In genomic region chr5:12441737-12442136, GRCm38 (mm10) we compare ENCODE assay signal across 23 mouse cellular contexts. TPM values are rescaled to one million over a fixed set of nuclear protein-coding genes. Genes with fewer than 3 reads are reported as not detected.
A peak's percentile ranks its signal among the peaks of the same experiment; 100 is the strongest.
DNase-seq lines count a peak whose midpoint lies in the region; ATAC-seq and TF ChIP-seq lines count a peak whose summit lies in the region.
"Had no signal": no experiment of that assay in that cellular context is flagged by ENCODE, and none has a peak within 500 bp of the region (broad histone marks: within the 10 kb centered on the region; RNA-seq: fewer than 3 reads in every experiment).

No protein-coding gene starts in this region.

- no peak overlapping the region for H3K27ac ChIP-seq in hindbrain, postnatal 0 days
- H3K27ac ChIP-seq in hindbrain, embryonic 16.5 days (ENCODE audit: low read depth, low read length) = no peak overlapping the region
- no peak overlapping the region for H3K27ac ChIP-seq in embryonic facial prominence, embryonic 14.5 days (replicated peaks; ENCODE audit: low read depth, low read length)
- H3K27ac ChIP-seq in limb, embryonic 14.5 days (replicated peaks; ENCODE audit: low read depth, low read length) = no peak overlapping the region
- H3K27ac ChIP-seq in cerebellum, adult 2 months (ENCODE audit: insufficient read depth, low read length) = no peak overlapping the region
- H3K27ac ChIP-seq: embryonic facial prominence, embryonic 15.5 days; layer of hippocampus, adult 2 months; liver, embryonic 14.5 days; midbrain, embryonic 12.5 days had no signal

- no peak overlapping the region for H3K4me3 ChIP-seq in hindbrain, postnatal 0 days (ENCODE audit: low read length)
- no peak overlapping the region for H3K4me3 ChIP-seq in hindbrain, embryonic 16.5 days (ENCODE audit: low read length)
- no peak overlapping the region for H3K4me3 ChIP-seq in embryonic facial prominence, embryonic 14.5 days (ENCODE audit: low read depth, low read length)
- no peak overlapping the region for H3K4me3 ChIP-seq in limb, embryonic 14.5 days (replicated peaks; ENCODE audit: low read length)
- H3K4me3 ChIP-seq in cerebellum, adult 2 months (replicated peaks; ENCODE audit: insufficient read depth, low read depth, low read length) = no peak overlapping the region
- H3K4me3 ChIP-seq: embryonic facial prominence, embryonic 15.5 days; heart, embryonic 12.5 days; layer of hippocampus, adult 2 months; midbrain, embryonic 12.5 days had no signal

- no peaks in the 10 kb centered on the region for H3K27me3 ChIP-seq in hindbrain, postnatal 0 days (ENCODE audit: insufficient read depth, low read length)
- H3K27me3 ChIP-seq in hindbrain, embryonic 16.5 days (replicated peaks; ENCODE audit: control insufficient read depth, insufficient read depth, low read length) = no peaks in the 10 kb centered on the region
- H3K27me3 ChIP-seq in embryonic facial prominence, embryonic 14.5 days (replicated peaks; ENCODE audit: control insufficient read depth, insufficient read depth, low read length) = no peaks in the 10 kb centered on the region
- no peaks in the 10 kb centered on the region for H3K27me3 ChIP-seq in limb, embryonic 14.5 days (ENCODE audit: control insufficient read depth, insufficient read depth, low read length)
- no peaks in the 10 kb centered on the region for H3K27me3 ChIP-seq in cerebellum, adult 2 months (ENCODE audit: control insufficient read depth, insufficient read depth, low read length)
- H3K27me3 ChIP-seq: embryonic facial prominence, embryonic 15.5 days; heart, embryonic 12.5 days; midbrain, embryonic 12.5 days had no signal

- peak; percentile 3 for DNase-seq in hindbrain, postnatal 0 days (ENCODE audit: low spot score)
- DNase-seq in embryo, embryonic 10.5 days (ENCODE audit: low spot score) = peak; percentile 79
- DNase-seq in embryonic facial prominence, embryonic 14.5 days (ENCODE audit: low spot score) = peak; percentile 53
- DNase-seq in limb, embryonic 14.5 days (ENCODE audit: low spot score) = peak; percentile 66
- DNase-seq in cerebellum, adult 2 months = no peak
- DNase-seq in kidney, postnatal 36 days = no peak
- no peak for DNase-seq in heart, postnatal 25 days (ENCODE audit: low spot score)
- DNase-seq: adrenal gland, postnatal 25 days; cerebellum, adult 11-12 months; cerebellum, postnatal 25 days; gastrocnemius, postnatal 10 days; heart, adult 11 months; heart, postnatal 14 days; kidney, adult 8-10 months; left cerebral cortex, postnatal 4 days; thymus, postnatal 14 days had no signal

- no peak for TF ChIP-seq CTCF in hindbrain, postnatal 0 days (IDR thresholded peaks at IDR 0.05; ENCODE audit: low read depth)
- no peak for TF ChIP-seq CTCF in cerebellum, adult 2 months (IDR thresholded peaks at IDR 0.05; ENCODE audit: borderline replicate concordance, insufficient read depth, low read depth, low read length)

- intact Hi-C loops in heart, postnatal 25 days (cut with DNase I) = no loop called here

- H3K9me3 ChIP-seq in hindbrain, postnatal 0 days (ENCODE audit: low read length) = 0 out of 2 replicates have a peak, but pooled peaks cover 4% of the 10 kb centered on the region
- H3K9me3 ChIP-seq in hindbrain, embryonic 16.5 days (ENCODE audit: control insufficient read depth, low read length) = no peaks in the 10 kb centered on the region
- peaks cover 14% of the 10 kb centered on the region; the same call in 1 of the 2 replicates for H3K9me3 ChIP-seq in embryonic facial prominence, embryonic 14.5 days (ENCODE audit: control insufficient read depth, low read length)
- peaks cover 6% of the 10 kb centered on the region; the same call in 1 of the 2 replicates for H3K9me3 ChIP-seq in limb, embryonic 14.5 days (ENCODE audit: control insufficient read depth, low read length)
- H3K9me3 ChIP-seq: embryonic facial prominence, embryonic 15.5 days; G1E; midbrain, embryonic 12.5 days had no signal

- no peaks in the 10 kb centered on the region for H3K36me3 ChIP-seq in hindbrain, postnatal 0 days (ENCODE audit: insufficient read depth, low read length)
- no peaks in the 10 kb centered on the region for H3K36me3 ChIP-seq in hindbrain, embryonic 16.5 days (ENCODE audit: control insufficient read depth, insufficient read depth, low read length)
- H3K36me3 ChIP-seq in embryonic facial prominence, embryonic 14.5 days (ENCODE audit: control insufficient read depth, insufficient read depth, low read length) = no peaks in the 10 kb centered on the region
- H3K36me3 ChIP-seq in limb, embryonic 14.5 days (ENCODE audit: control insufficient read depth, insufficient read depth, low read length) = no peaks in the 10 kb centered on the region
- H3K36me3 ChIP-seq: embryonic facial prominence, embryonic 15.5 days; G1E; heart, embryonic 12.5 days; midbrain, embryonic 12.5 days had no signal

- H3K9ac ChIP-seq in hindbrain, postnatal 0 days (replicated peaks; ENCODE audit: low read length) = no peak overlapping the region
- no peak overlapping the region for H3K9ac ChIP-seq in hindbrain, embryonic 16.5 days (ENCODE audit: low read depth, low read length)
- H3K9ac ChIP-seq in embryonic facial prominence, embryonic 14.5 days (ENCODE audit: low read depth, low read length) = no peak overlapping the region
- no peak overlapping the region for H3K9ac ChIP-seq in limb, embryonic 14.5 days (ENCODE audit: low read depth, low read length, severe bottlenecking)
- H3K9ac ChIP-seq: embryonic facial prominence, embryonic 15.5 days; heart, embryonic 12.5 days; liver, embryonic 14.5 days; midbrain, embryonic 12.5 days had no signal

- H3K4me2 ChIP-seq in hindbrain, postnatal 0 days (ENCODE audit: low read depth, low read length) = no peak overlapping the region
- no peak overlapping the region for H3K4me2 ChIP-seq in hindbrain, embryonic 16.5 days (ENCODE audit: low read length)
- H3K4me2 ChIP-seq in embryonic facial prominence, embryonic 14.5 days (ENCODE audit: low read depth, low read length) = no peak overlapping the region
- H3K4me2 ChIP-seq in limb, embryonic 14.5 days (replicated peaks; ENCODE audit: low read depth, low read length, severe bottlenecking) = no peak overlapping the region
- H3K4me2 ChIP-seq: embryonic facial prominence, embryonic 15.5 days; heart, embryonic 12.5 days; midbrain, embryonic 12.5 days had no signal

- WGBS in hindbrain, postnatal 0 days = 78% methylated on average over 1 of the region's 1 CpGs
- WGBS in hindbrain, embryonic 16.5 days = 68% methylated on average over 1 of the region's 1 CpGs
- WGBS in embryonic facial prominence, embryonic 14.5 days = 28% methylated on average over 1 of the region's 1 CpGs
- 15% methylated on average over 1 of the region's 1 CpGs for WGBS in limb, embryonic 14.5 days
- 97% methylated on average over 1 of the region's 1 CpGs for WGBS in cerebellum, adult 2 months

- no peak for TF ChIP-seq POLR2A in limb, embryonic 14.5 days (IDR thresholded peaks at IDR 0.05; ENCODE audit: borderline replicate concordance, extremely low read depth, insufficient read depth, insufficient read length)
- no peak for TF ChIP-seq POLR2A in cerebellum, adult 2 months (IDR thresholded peaks at IDR 0.05; ENCODE audit: borderline replicate concordance, insufficient read depth, low read length)

- H3K4me1 ChIP-seq in hindbrain, postnatal 0 days (ENCODE audit: insufficient read depth, low read length) = no peaks in the 10 kb centered on the region
- no peaks in the 10 kb centered on the region for H3K4me1 ChIP-seq in hindbrain, embryonic 16.5 days (ENCODE audit: control insufficient read depth, insufficient read depth, low read depth, low read length)
- H3K4me1 ChIP-seq in embryonic facial prominence, embryonic 14.5 days (ENCODE audit: control insufficient read depth, insufficient read depth, low read length) = peaks cover 3% of the 10 kb centered on the region; the same call in 1 of the 2 replicates
- H3K4me1 ChIP-seq in limb, embryonic 14.5 days (ENCODE audit: control insufficient read depth, insufficient read depth, low read length) = peaks cover 3% of the 10 kb centered on the region; the same call in 1 of the 2 replicates
- no peaks in the 10 kb centered on the region for H3K4me1 ChIP-seq in cerebellum, adult 2 months (ENCODE audit: control insufficient read depth, insufficient read depth, low read length)
- H3K4me1 ChIP-seq: embryonic facial prominence, embryonic 15.5 days; heart, embryonic 12.5 days; midbrain, embryonic 12.5 days had no signal

- no peak for ATAC-seq in hindbrain, postnatal 0 days
- ATAC-seq in hindbrain, embryonic 16.5 days = no peak
- peak; percentile 74; the same call in 1 of the 2 replicates for ATAC-seq in embryonic facial prominence, embryonic 14.5 days (ENCODE audit: low read depth)
- peak; percentile 80; the same call in 1 of the 2 replicates for ATAC-seq in limb, embryonic 14.5 days (ENCODE audit: low FRiP score, low read depth)

RNA-seq across cellular contexts. Expression of gene Sema3d, which starts 58.6 kb away (rescaled TPM):
- 3.3 and 5.0 TPM in 2 replicates for total RNA-seq in hindbrain, postnatal 0 days (2014; rRNA removed)
- 2.7 and 3.1 TPM in 2 replicates for polyA plus RNA-seq in hindbrain, postnatal 0 days (2015; fragmentation: Nextera tagmentation; extraction: Ambion mirVana)
- polyA plus RNA-seq in hindbrain, embryonic 16.5 days (2015; fragmentation: Nextera tagmentation; extraction: Ambion mirVana) = 1.8 and 2.0 TPM in 2 replicates
- polyA plus RNA-seq in embryonic facial prominence, embryonic 14.5 days (2014; fragmentation: Nextera tagmentation; extraction: Ambion mirVana) = 27.0 and 27.7 TPM in 2 replicates
- polyA plus RNA-seq in limb, embryonic 14.5 days (2012; rRNA removed) = 13.1 and 13.5 TPM in 2 replicates
- polyA plus RNA-seq in limb, embryonic 14.5 days (2014; fragmentation: Nextera tagmentation; extraction: Ambion mirVana) = 30.1 and 33.7 TPM in 2 replicates
- polyA plus RNA-seq in cerebellum, adult 2 months (2012; rRNA removed) = 2.0 TPM in 2 replicates
- total RNA-seq in heart, postnatal 25 days (2021) = 1 to 10 TPM; 5.7 to 5.8 TPM
- polyA plus RNA-seq: G1E had no signal

Comparison
In these comparisons a context has a peak if more than half of its experiments do, and no peak if none do; other contexts are left out.
1. ATAC-seq: peak in embryonic facial prominence, embryonic 14.5 days (single experiment) and limb, embryonic 14.5 days (single experiment); none in hindbrain, postnatal 0 days (single experiment) and hindbrain, embryonic 16.5 days (single experiment).
2. DNase-seq: peak in hindbrain, postnatal 0 days (single experiment), embryo, embryonic 10.5 days (single experiment), embryonic facial prominence, embryonic 14.5 days (single experiment) and limb, embryonic 14.5 days (single experiment); none in cerebellum, adult 2 months (0 of 2), kidney, postnatal 36 days (0 of 2) and heart, postnatal 25 days (single experiment).